Mouse (Mus musculus): ENCODE data around the gene Sctr. TPM values are rescaled to one million over a fixed set of nuclear protein-coding genes. Genes with fewer than 3 reads are reported as not detected.

The Sctr gene
- polyA plus RNA-seq, 2 experiments: 0.03 TPM; not detected in 1

DNA sequence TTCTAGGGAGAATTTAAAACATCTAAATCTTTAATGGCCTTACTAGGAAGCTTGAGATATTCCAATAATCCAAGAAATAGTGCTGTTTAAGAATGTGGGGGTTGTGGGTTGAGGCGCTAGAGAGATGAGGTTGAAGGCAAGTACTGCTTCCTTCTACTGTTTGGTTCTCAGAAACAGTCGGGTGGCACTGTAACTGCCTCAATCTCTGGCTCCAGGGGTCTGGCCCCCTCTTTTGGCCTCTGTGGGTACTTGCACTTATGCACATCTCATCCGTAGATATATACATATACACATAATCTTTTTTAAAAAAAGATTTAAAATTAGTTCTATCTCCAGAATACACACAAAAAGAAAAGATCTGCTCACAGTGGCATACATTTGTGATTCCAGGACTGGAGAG is 12.2 kb downstream of the Sctr start:
- H3K27ac ChIP-seq: no peak overlapping the region
- no peak overlapping the region for H3K4me2 ChIP-seq (ENCODE audit: low read depth)
- ATAC-seq (ENCODE audit: insufficient read depth) (no peak), DNase-seq (ENCODE audit: low read depth in 3 of 3, low spot score in 3 of 3) (no peak)
- H3K36me3 ChIP-seq (replicated peaks; ENCODE audit: control insufficient read depth, insufficient read depth, low read depth): no peaks in the 10 kb centered on the region
- H3K9ac ChIP-seq (replicated peaks): no peak overlapping the region
- WGBS (ENCODE audit: insufficient replicate concordance): 53% methylated on average over 3 of the region's 3 CpGs
- H3K4me3 ChIP-seq (ENCODE audit: insufficient read depth in 1 of 2, low read depth in 2 of 2, low read length in 2 of 2): no peak overlapping the region
- TF ChIP-seq EP300 (IDR thresholded peaks at IDR 0.05; ENCODE audit: low read depth) (no peak), CTCF (IDR thresholded peaks at IDR 0.05; ENCODE audit: low read depth) (no peak)
- H3K4me1 ChIP-seq (replicated peaks; ENCODE audit: control insufficient read depth in 2 of 2, insufficient read depth in 2 of 2, low read length in 1 of 2): peaks cover 0 to 2% of the 10 kb centered on the region in 2 experiments; a peak in 2 of 4 replicates
- no peaks in the 10 kb centered on the region for H3K27me3 ChIP-seq (ENCODE audit: control insufficient read depth, insufficient read depth, low read length)
- H3K9me3 ChIP-seq (ENCODE audit: control insufficient read depth, low read length): no peaks in the 10 kb centered on the region

DNA sequence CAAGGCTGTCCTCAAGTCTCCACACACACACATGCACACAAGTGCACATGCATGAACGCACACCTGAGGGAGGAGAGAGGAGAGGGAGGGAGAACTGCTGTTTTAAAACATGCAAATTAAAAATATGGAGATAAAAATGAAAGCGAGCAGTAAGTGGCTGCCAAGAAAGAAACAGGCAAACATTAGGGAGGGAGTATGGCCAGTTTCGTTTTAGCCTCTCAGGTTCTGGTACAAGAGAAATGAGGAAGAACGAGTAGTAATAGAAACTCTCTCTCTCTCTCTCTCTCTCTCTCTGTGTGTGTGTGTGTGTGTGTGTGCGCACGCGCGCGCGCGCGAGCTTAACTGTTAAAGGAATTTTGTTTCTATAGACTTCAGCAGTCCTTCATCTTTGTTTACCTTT is 12.7 kb downstream of the Sctr start:
- H3K4me3 ChIP-seq (ENCODE audit: insufficient read depth in 1 of 2, low read depth in 2 of 2, low read length in 2 of 2): no peak overlapping the region
- H3K27ac ChIP-seq: no peak overlapping the region
- TF ChIP-seq EP300 (IDR thresholded peaks at IDR 0.05; ENCODE audit: low read depth): no peak
- TF ChIP-seq CTCF (IDR thresholded peaks at IDR 0.05; ENCODE audit: low read depth): no peak
- H3K4me1 ChIP-seq (replicated peaks; ENCODE audit: control insufficient read depth in 2 of 2, insufficient read depth in 2 of 2, low read length in 1 of 2): peaks cover 0 to 5% of the 10 kb centered on the region in 2 experiments; a peak in 2 of 4 replicates
- H3K27me3 ChIP-seq (ENCODE audit: control insufficient read depth, insufficient read depth, low read length): no peaks in the 10 kb centered on the region
- no peaks in the 10 kb centered on the region for H3K9me3 ChIP-seq (ENCODE audit: control insufficient read depth, low read length)
- no peak for ATAC-seq (ENCODE audit: insufficient read depth)
- DNase-seq (ENCODE audit: low read depth in 3 of 3, low spot score in 3 of 3): no peak
- H3K9ac ChIP-seq (replicated peaks): no peak overlapping the region
- WGBS (ENCODE audit: insufficient replicate concordance): 84% methylated on average over 12 of the region's 12 CpGs
- no peak overlapping the region for H3K4me2 ChIP-seq (ENCODE audit: low read depth)
- no peaks in the 10 kb centered on the region for H3K36me3 ChIP-seq (replicated peaks; ENCODE audit: control insufficient read depth, insufficient read depth, low read depth)

DNA sequence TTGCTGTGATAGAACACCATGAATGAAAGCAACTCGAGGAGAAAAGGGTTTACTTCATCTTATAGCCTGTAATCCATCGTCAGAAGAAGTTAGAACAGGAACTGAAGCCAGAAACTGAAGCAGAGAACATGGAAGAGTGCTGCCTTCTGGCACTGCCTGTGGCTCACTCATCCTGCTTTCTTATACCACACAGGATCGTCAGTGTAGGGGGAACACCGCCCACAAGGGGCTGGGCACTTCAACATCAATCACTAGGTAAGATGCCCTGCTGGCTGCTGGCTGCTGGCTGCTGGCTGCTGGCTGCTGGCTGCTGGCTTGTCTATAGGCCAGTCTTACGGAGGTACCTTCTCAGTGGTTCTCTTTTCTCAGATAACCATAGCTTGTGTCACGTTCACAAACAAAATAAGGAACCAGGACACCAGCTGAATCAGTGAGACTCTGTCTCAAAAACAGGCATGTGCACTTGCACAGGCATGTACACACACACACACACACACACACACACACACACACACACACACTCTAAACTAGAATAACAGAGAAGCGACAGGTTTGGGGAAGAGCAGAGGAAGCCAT is 13.7 kb downstream of the Sctr start:
- no peak for ATAC-seq (ENCODE audit: insufficient read depth)
- H3K9me3 ChIP-seq (ENCODE audit: control insufficient read depth, low read length): no peaks in the 10 kb centered on the region
- no peak overlapping the region for H3K27ac ChIP-seq
- no peak overlapping the region for H3K4me2 ChIP-seq (ENCODE audit: low read depth)
- peaks cover 0 to 9% of the 10 kb centered on the region in 2 experiments; a peak in 2 of 4 replicates for H3K4me1 ChIP-seq (replicated peaks; ENCODE audit: control insufficient read depth in 2 of 2, insufficient read depth in 2 of 2, low read length in 1 of 2)
- TF ChIP-seq EP300 (IDR thresholded peaks at IDR 0.05; ENCODE audit: low read depth) (no peak), CTCF (IDR thresholded peaks at IDR 0.05; ENCODE audit: low read depth) (no peak)
- WGBS (ENCODE audit: insufficient replicate concordance): 35% methylated on average over 7 of the region's 7 CpGs
- no peaks in the 10 kb centered on the region for H3K27me3 ChIP-seq (ENCODE audit: control insufficient read depth, insufficient read depth, low read length)
- H3K4me3 ChIP-seq (ENCODE audit: insufficient read depth in 1 of 2, low read depth in 2 of 2, low read length in 2 of 2): no peak overlapping the region
- no peak overlapping the region for H3K9ac ChIP-seq (replicated peaks)
- no peak for DNase-seq (ENCODE audit: low read depth in 3 of 3, low spot score in 3 of 3)
- H3K36me3 ChIP-seq (replicated peaks; ENCODE audit: control insufficient read depth, insufficient read depth, low read depth): no peaks in the 10 kb centered on the region

DNA sequence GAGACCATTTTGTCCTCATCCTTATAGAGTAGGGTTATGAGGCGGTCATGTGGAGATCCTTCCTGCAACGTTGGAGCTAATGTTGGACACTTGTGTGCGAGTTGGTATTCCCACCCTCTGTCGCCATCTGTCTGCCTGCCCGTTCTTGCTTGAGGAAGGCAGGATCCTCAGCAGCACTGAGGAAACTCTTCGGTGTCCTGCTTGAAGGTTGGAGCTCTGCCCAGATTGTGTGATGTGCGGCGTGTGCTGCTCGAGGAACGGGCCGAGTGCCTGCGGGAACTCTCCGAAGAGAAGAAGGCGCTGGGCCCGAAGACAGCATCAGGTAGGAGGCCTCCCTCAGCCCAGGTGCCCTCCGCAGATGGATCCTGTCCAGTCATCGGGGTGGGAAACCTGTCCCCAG is 15.3 kb downstream of the Sctr start:
- no peaks in the 10 kb centered on the region for H3K36me3 ChIP-seq (replicated peaks; ENCODE audit: control insufficient read depth, insufficient read depth, low read depth)
- no peak overlapping the region for H3K4me2 ChIP-seq (ENCODE audit: low read depth)
- WGBS (ENCODE audit: insufficient replicate concordance): 74% methylated on average over 17 of the region's 17 CpGs
- no peak overlapping the region for H3K27ac ChIP-seq
- ATAC-seq (ENCODE audit: insufficient read depth): no peak
- H3K9me3 ChIP-seq (ENCODE audit: control insufficient read depth, low read length): no peaks in the 10 kb centered on the region
- no peaks in the 10 kb centered on the region for H3K27me3 ChIP-seq (ENCODE audit: control insufficient read depth, insufficient read depth, low read length)
- no peak overlapping the region for H3K4me3 ChIP-seq (ENCODE audit: insufficient read depth in 1 of 2, low read depth in 2 of 2, low read length in 2 of 2)
- DNase-seq (ENCODE audit: low read depth in 3 of 3, low spot score in 3 of 3): no peak
- TF ChIP-seq EP300 (IDR thresholded peaks at IDR 0.05; ENCODE audit: low read depth): no peak
- no peak for TF ChIP-seq CTCF (IDR thresholded peaks at IDR 0.05; ENCODE audit: low read depth)
- peaks cover 0 to 9% of the 10 kb centered on the region in 2 experiments; a peak in 2 of 4 replicates for H3K4me1 ChIP-seq (replicated peaks; ENCODE audit: control insufficient read depth in 2 of 2, insufficient read depth in 2 of 2, low read length in 1 of 2)
- H3K9ac ChIP-seq (replicated peaks): no peak overlapping the region

DNA sequence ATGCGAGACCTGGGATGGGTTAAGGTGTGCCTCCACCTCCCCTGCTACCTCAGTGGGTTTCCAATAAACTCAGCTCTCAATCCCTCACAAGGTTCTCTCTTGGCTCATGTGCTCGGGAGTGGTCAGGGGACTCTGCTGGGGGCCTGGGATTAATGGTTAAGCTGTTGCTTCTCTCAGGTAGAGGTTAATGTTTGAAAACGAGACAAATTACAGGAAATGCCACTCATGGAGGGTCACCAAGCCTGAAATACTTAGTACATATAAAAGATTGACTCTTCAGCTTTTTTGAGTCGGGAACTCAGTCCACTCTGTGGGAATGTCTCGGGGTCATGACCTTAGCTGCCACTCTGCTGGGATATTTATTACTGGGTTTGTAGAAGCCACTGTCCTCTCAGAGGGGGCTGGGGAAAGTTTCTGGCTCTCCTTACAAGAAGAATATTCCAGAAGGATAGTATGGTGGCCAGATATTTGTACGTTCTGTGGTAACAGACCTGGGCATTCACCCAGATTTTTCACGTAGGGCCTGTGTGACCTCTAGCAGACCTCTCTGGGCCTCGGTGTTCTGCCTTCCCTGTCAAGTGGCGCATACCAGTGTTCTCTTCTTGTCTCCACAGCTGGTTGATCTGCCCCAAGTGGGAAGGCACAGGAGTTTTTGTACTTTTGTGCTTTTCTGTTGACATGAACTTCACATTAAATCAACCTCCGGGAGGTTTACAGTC is 17.8 kb downstream of the Sctr start:
- DNase-seq (ENCODE audit: low read depth in 3 of 3, low spot score in 3 of 3) (no peak), ATAC-seq (ENCODE audit: insufficient read depth) (no peak)
- H3K9me3 ChIP-seq (ENCODE audit: control insufficient read depth, low read length): no peaks in the 10 kb centered on the region
- TF ChIP-seq CTCF (IDR thresholded peaks at IDR 0.05; ENCODE audit: low read depth): no peak
- no peak for TF ChIP-seq EP300 (IDR thresholded peaks at IDR 0.05; ENCODE audit: low read depth)
- H3K4me1 ChIP-seq (replicated peaks; ENCODE audit: control insufficient read depth in 2 of 2, insufficient read depth in 2 of 2, low read length in 1 of 2): peaks cover 0 to 9% of the 10 kb centered on the region in 2 experiments; a peak in 2 of 4 replicates
- no peaks in the 10 kb centered on the region for H3K27me3 ChIP-seq (ENCODE audit: control insufficient read depth, insufficient read depth, low read length)
- WGBS (ENCODE audit: insufficient replicate concordance): 48% methylated on average over 10 of the region's 10 CpGs
- no peaks in the 10 kb centered on the region for H3K36me3 ChIP-seq (replicated peaks; ENCODE audit: control insufficient read depth, insufficient read depth, low read depth)
- H3K9ac ChIP-seq (replicated peaks): no peak overlapping the region
- H3K4me2 ChIP-seq (ENCODE audit: low read depth): no peak overlapping the region
- H3K4me3 ChIP-seq (ENCODE audit: insufficient read depth in 1 of 2, low read depth in 2 of 2, low read length in 2 of 2): no peak overlapping the region
- H3K27ac ChIP-seq: no peak overlapping the region

All from liver, embryonic 14.5 days (tissue).